Mouse (Mus musculus) MEL (cell line): ENCODE measurements around the gene Atp12a. TPM values are rescaled to one million over a fixed set of nuclear protein-coding genes. Genes with fewer than 3 reads are reported as not detected.

Experiments
- DNase-seq: peaks from one replicate; pipeline ENCODE4 v3.0.0; 2011; ENCODE audit warnings: low read depth, low spot score
- H3K27ac ChIP-seq: 2 replicates; pipeline ENCODE4 v1.5.1; 2012; ENCODE audit warnings: low read depth, mild to moderate bottlenecking, control low read depth, low read length, moderate library complexity; ENCODE audit not compliant: control insufficient read depth
- H3K27me3 ChIP-seq, 2 experiments: fragments of 150-350 bp in 1 of 2; sonication (generic) in 1 of 2; 2 replicates each; pipeline ENCODE4 v1.6.1; 2012; ENCODE audit warnings: low read length in 2 of 2, mild to moderate bottlenecking in 2 of 2, improper control_type of control experiment in 1 of 2, moderate library complexity in 1 of 2; ENCODE audit not compliant: insufficient read depth in 2 of 2, control insufficient read depth in 1 of 2
- H3K36me3 ChIP-seq, 2 experiments: 2 replicates each; pipeline ENCODE4 v1.6.1; 2012 to 2014; ENCODE audit warnings: low read length in 2 of 2, improper control_type of control experiment in 1 of 2, inconsistent platforms in 1 of 2, mild to moderate bottlenecking in 1 of 2; ENCODE audit not compliant: insufficient read depth in 2 of 2, control insufficient read depth in 1 of 2
- H3K4me1 ChIP-seq, 2 experiments: fragments of 150-350 bp in 1 of 2; sonication (generic) in 1 of 2; 2 replicates each; pipeline ENCODE4 v1.6.1; 2012; ENCODE audit warnings: low read length in 2 of 2, improper control_type of control experiment in 1 of 2, mild to moderate bottlenecking in 1 of 2; ENCODE audit not compliant: insufficient read depth in 2 of 2, control insufficient read depth in 1 of 2
- H3K4me3 ChIP-seq, 2 experiments: fragments of 150-350 bp in 1 of 2; sonication (generic) in 1 of 2; 2 replicates each; pipeline ENCODE4 v1.5.1; 2012; ENCODE audit warnings: low read depth in 2 of 2, low read length in 2 of 2, mild to moderate bottlenecking in 2 of 2, moderate library complexity in 2 of 2, control low read depth in 1 of 2, improper control_type of control experiment in 1 of 2; ENCODE audit not compliant: control insufficient read depth in 1 of 2, insufficient read depth in 1 of 2
- H3K79me2 ChIP-seq: 2 replicates; pipeline ENCODE4 v1.6.1; 2012; ENCODE audit warnings: mild to moderate bottlenecking, low read length, moderate library complexity; ENCODE audit not compliant: control insufficient read depth, poor library complexity, insufficient read depth
- H3K9ac ChIP-seq: 2 replicates; pipeline ENCODE4 v1.6.1; 2012; ENCODE audit warnings: low read depth, mild to moderate bottlenecking, control low read depth, low read length, moderate library complexity; ENCODE audit not compliant: control insufficient read depth, poor library complexity, severe bottlenecking
- H3K9me3 ChIP-seq: fragments of 150-350 bp; sonication (generic); replicated peaks from 2 replicates; pipeline ENCODE4 v1.6.1; 2012; ENCODE audit warnings: mild to moderate bottlenecking, low read length, improper control_type of control experiment, moderate library complexity; ENCODE audit not compliant: insufficient read depth
- BHLHE40 ChIP-seq: IDR thresholded peaks from 2 replicates; pipeline ENCODE4 v1.6.1; 2012; ENCODE audit warnings: low read depth, mild to moderate bottlenecking, inconsistent platforms, low read length, improper control_type of control experiment, borderline replicate concordance
- CHD1 ChIP-seq: IDR thresholded peaks from 2 replicates; pipeline ENCODE4 v1.6.1; 2012; ENCODE audit warnings: low read depth, mild to moderate bottlenecking, inconsistent platforms, low read length, improper control_type of control experiment
- CHD2 ChIP-seq: IDR thresholded peaks from 2 replicates; pipeline ENCODE4 v1.6.1; 2011; ENCODE audit warnings: low read length, improper control_type of control experiment
- CTCF ChIP-seq, 3 experiments: IDR thresholded peaks in 2 of 3; conservative IDR thresholded peaks in 1 of 3; 2 replicates each; pipeline ENCODE4 v1.5.1; 2011 to 2012; ENCODE audit warnings: low read length in 3 of 3, low read depth in 2 of 3, mild to moderate bottlenecking in 2 of 3, improper control_type of control experiment in 1 of 3, inconsistent platforms in 1 of 3, mixed read lengths in 1 of 3, moderate library complexity in 1 of 3; ENCODE audit not compliant: control insufficient read depth in 1 of 3, insufficient read depth in 1 of 3, poor library complexity in 1 of 3, severe bottlenecking in 1 of 3
- ELF1 ChIP-seq: IDR thresholded peaks from 2 replicates; pipeline ENCODE4 v1.6.1; 2014; ENCODE audit warnings: low read depth, mild to moderate bottlenecking, inconsistent platforms, low read length, improper control_type of control experiment, moderate library complexity
- ETS1 ChIP-seq: IDR thresholded peaks from 2 replicates; pipeline ENCODE4 v1.6.1; 2012; ENCODE audit warnings: low read depth, mild to moderate bottlenecking, inconsistent platforms, low read length, improper control_type of control experiment, moderate library complexity
- MAFK ChIP-seq: IDR thresholded peaks from 2 replicates; pipeline ENCODE4 v1.6.1; 2011; ENCODE audit warnings: low read depth, mild to moderate bottlenecking, low read length, improper control_type of control experiment, borderline replicate concordance
- MAZ ChIP-seq: IDR thresholded peaks from 2 replicates; pipeline ENCODE4 v1.6.1; 2012; ENCODE audit warnings: low read depth, mild to moderate bottlenecking, inconsistent platforms, low read length, improper control_type of control experiment
- MEF2A ChIP-seq: IDR thresholded peaks from 2 replicates; pipeline ENCODE4 v1.6.1; 2014; ENCODE audit warnings: low read depth, mild to moderate bottlenecking, inconsistent platforms, low read length, improper control_type of control experiment; ENCODE audit not compliant: poor library complexity, insufficient replicate concordance, severe bottlenecking; ENCODE audit errors: extremely low read depth
- NELFE ChIP-seq: IDR thresholded peaks from 2 replicates; pipeline ENCODE4 v1.6.1; 2011; ENCODE audit warnings: low read depth, low read length, improper control_type of control experiment
- POLR2AphosphoS5 ChIP-seq: IDR thresholded peaks from 2 replicates; pipeline ENCODE4 v1.6.1; 2012; ENCODE audit warnings: low read depth, borderline replicate concordance, mild to moderate bottlenecking, inconsistent platforms, low read length, moderate library complexity, mixed read lengths
- RAD21 ChIP-seq: IDR thresholded peaks from 2 replicates; pipeline ENCODE4 v1.6.1; 2011; ENCODE audit warnings: mild to moderate bottlenecking, low read depth, low read length, improper control_type of control experiment
- RCOR1 ChIP-seq: IDR thresholded peaks from 2 replicates; pipeline ENCODE4 v1.6.1; 2012; ENCODE audit warnings: low read depth, mild to moderate bottlenecking, inconsistent platforms, low read length, improper control_type of control experiment
- TAL1 ChIP-seq: IDR thresholded peaks from 2 replicates; pipeline ENCODE4 v1.6.1; 2012; ENCODE audit warnings: mild to moderate bottlenecking, inconsistent platforms, low read length, moderate library complexity, mixed read lengths
- TBP ChIP-seq: IDR thresholded peaks from 2 replicates; pipeline ENCODE4 v1.8.0; 2011; ENCODE audit warnings: low read depth, low read length, improper control_type of control experiment
- UBTF ChIP-seq: IDR thresholded peaks from 2 replicates; pipeline ENCODE4 v1.6.1; 2012; ENCODE audit warnings: low read depth, mild to moderate bottlenecking, inconsistent platforms, low read length, improper control_type of control experiment, moderate library complexity, borderline replicate concordance; ENCODE audit not compliant: insufficient read depth
- USF2 ChIP-seq, 2 experiments: IDR thresholded peaks; 2 replicates each; pipeline ENCODE4 v1.6.1; 2011 to 2012; ENCODE audit warnings: improper control_type of control experiment in 2 of 2, low read length in 2 of 2, borderline replicate concordance in 1 of 2, inconsistent platforms in 1 of 2, low read depth in 1 of 2, mild to moderate bottlenecking in 1 of 2; ENCODE audit not compliant: insufficient read depth in 1 of 2
- ZC3H11A ChIP-seq: IDR thresholded peaks from 2 replicates; pipeline ENCODE4 v1.6.1; 2012; ENCODE audit warnings: low read depth, mild to moderate bottlenecking, inconsistent platforms, low read length, improper control_type of control experiment
- polyA plus RNA-seq, 2 experiments: library from polyadenylated mRNA; stranded (reverse) in 1 of 2; unstranded in 1 of 2; fragments of >175 nt in 1 of 2; fragments of >200 nt in 1 of 2; gene quantifications; 2 replicates each; pipeline versions ENCODE4 v1.2.1 to v1.2.4; 2012; ENCODE audit warnings: low replicate concordance in 2 of 2, low read depth in 1 of 2; ENCODE audit not compliant: insufficient read length in 2 of 2, insufficient read depth in 1 of 2, missing spikeins in 1 of 2
- total RNA-seq: library from RNA; depleted of rRNA; stranded (reverse); fragments of 300-350 nt; gene quantifications from 2 replicates; pipeline ENCODE4 v1.2.3, GENCODE M21; 2012

Atp12a gene
- total and polyA plus RNA-seq, 3 experiments, result not detected

GRCm38 (mm10) chr14:56325038-56325437 is 39.8 kb upstream of the Atp12a start:
- no peaks in the 10 kb centered on the region for H3K36me3 ChIP-seq
- H3K79me2 ChIP-seq, result no peaks in the 10 kb centered on the region
- no peak overlapping the region for H3K4me3 ChIP-seq
- no peaks in the 10 kb centered on the region for H3K9me3 ChIP-seq
- H3K4me1 ChIP-seq, result no peaks in the 10 kb centered on the region
- no peak overlapping the region for H3K9ac ChIP-seq
- no peak overlapping the region for H3K27ac ChIP-seq
- H3K27me3 ChIP-seq, result peaks cover 3 to 6% of the 10 kb centered on the region in 2 experiments
- no peak for DNase-seq
- TF ChIP-seq TAL1, result no peak
- no peak for TF ChIP-seq ELF1
- no peak for TF ChIP-seq MAFK
- no peak for TF ChIP-seq MAZ
- no peak for TF ChIP-seq NELFE
- TF ChIP-seq ETS1, result no peak
- TF ChIP-seq USF2 (IDR thresholded peaks at IDR 0.05; ENCODE audit: borderline replicate concordance in 1 of 2, insufficient read depth in 1 of 2, low read depth in 1 of 2, low read length in 2 of 2), result no peak
- no peak for TF ChIP-seq BHLHE40
- TF ChIP-seq CHD2, result no peak
- no peak for TF ChIP-seq CTCF (IDR thresholded peaks at IDR 0.05 in 2 of 3, conservative IDR thresholded peaks at IDR 0.05 in 1 of 3; ENCODE audit: control insufficient read depth in 1 of 3, insufficient read depth in 1 of 3, low read depth in 2 of 3, low read length in 3 of 3, poor library complexity in 1 of 3, severe bottlenecking in 1 of 3)
- no peak for TF ChIP-seq RCOR1
- no peak for TF ChIP-seq ZC3H11A
- TF ChIP-seq MEF2A, result no peak
- TF ChIP-seq CHD1, result no peak
- no peak for TF ChIP-seq RAD21
- TF ChIP-seq, all 39 proteins: peak for 0

- H3K4me1 ChIP-seq, result no peaks in the 10 kb centered on the region
- H3K27me3 ChIP-seq, result no peaks in the 10 kb centered on the region; a peak in 3 of 4 replicates
- no peak overlapping the region for H3K4me3 ChIP-seq
- H3K36me3 ChIP-seq, result no peaks in the 10 kb centered on the region
- H3K9me3 ChIP-seq, result no peaks in the 10 kb centered on the region
- no peak for DNase-seq
- no peak overlapping the region for H3K27ac ChIP-seq
- H3K79me2 ChIP-seq, result no peaks in the 10 kb centered on the region
- TF ChIP-seq TBP, result no peak
- no peak for TF ChIP-seq CHD1
- TF ChIP-seq CHD2, result no peak
- no peak for TF ChIP-seq RCOR1
- H3K9ac ChIP-seq, result no peak overlapping the region
These were observed 31.2 kb upstream of the Atp12a start for GRCm38 (mm10) chr14:56333700-56334099.

GRCm38 (mm10) chr14:56334437-56334836 is 30.4 kb upstream of the Atp12a start:
- H3K9ac ChIP-seq, result no peak overlapping the region

More at GRCm38 (mm10) chr14:56334437-56334836, 30.4 kb upstream of the Atp12a start:
- no peak overlapping the region for H3K4me3 ChIP-seq
- H3K27me3 ChIP-seq, result no peaks in the 10 kb centered on the region; a peak in 3 of 4 replicates
- no peaks in the 10 kb centered on the region for H3K4me1 ChIP-seq
- DNase-seq, result no peak
- TF ChIP-seq POLR2AphosphoS5 (no peak), UBTF (no peak)
- no peaks in the 10 kb centered on the region for H3K9me3 ChIP-seq
- H3K79me2 ChIP-seq, result no peaks in the 10 kb centered on the region
- H3K36me3 ChIP-seq, result no peaks in the 10 kb centered on the region
- no peak overlapping the region for H3K27ac ChIP-seq
